Mouse (Mus musculus): ENCODE data around the gene Fam131c. TPM values are rescaled to one million over a fixed set of nuclear protein-coding genes. Genes with fewer than 3 reads are reported as not detected.

Gene Fam131c
- polyA plus RNA-seq, 1 experiment from 2014 or later, result 42.0 TPM

DNA sequence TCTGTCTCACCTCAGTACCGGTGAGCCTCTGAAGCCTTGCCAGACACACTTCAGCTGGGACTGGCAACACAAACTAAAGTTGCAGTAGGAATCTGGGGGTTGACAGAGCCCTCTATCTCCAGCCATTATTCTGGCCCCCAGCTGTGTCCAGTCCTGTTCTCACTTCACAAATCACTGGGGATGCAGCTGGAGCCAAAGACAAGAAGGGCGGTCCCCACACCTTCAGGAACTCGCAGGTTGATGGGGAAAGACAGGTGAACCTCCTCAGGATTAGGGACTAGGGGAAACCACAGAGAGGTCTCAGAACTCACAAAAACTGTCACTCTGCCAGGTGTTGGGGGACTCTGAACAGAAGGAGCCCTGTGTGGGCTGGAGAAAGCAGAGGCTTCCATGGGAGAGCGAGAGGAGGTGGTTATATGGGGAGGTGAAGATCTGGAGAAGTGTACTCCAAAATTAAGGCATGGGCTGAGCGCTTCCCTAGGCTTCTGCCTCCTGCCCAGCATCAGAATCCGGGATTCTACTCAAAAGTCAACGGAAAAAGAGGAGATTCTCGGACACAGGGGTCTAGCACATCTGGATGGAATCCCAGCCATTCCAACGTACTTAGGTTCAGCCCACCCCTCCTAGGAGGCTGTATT is 52.3 kb downstream of the Fam131c start, which contains the start of gene Hspb7:
Gene Hspb7, plus strand, starts transcription at position 588 of the 638 bp plus-strand sequence.
- H3K4me3 ChIP-seq, result no peak within 1 kb of the TSS
- no peak for ATAC-seq (replicated peaks)
- H3K4me1 ChIP-seq, result peaks cover 5% of the 10 kb centered on the region; the same call in 1 of the 2 replicates
- no peak within 1 kb of the TSS for H3K4me2 ChIP-seq
- 70% methylated on average over 9 of the region's 9 CpGs for WGBS
- H3K36me3 ChIP-seq (replicated peaks), result no peaks in the 10 kb centered on the region
- H3K9ac ChIP-seq, result no peak within 1 kb of the TSS
- no peaks in the 10 kb centered on the region for H3K27me3 ChIP-seq (replicated peaks)
- no peak within 1 kb of the TSS for H3K27ac ChIP-seq
- H3K9me3 ChIP-seq, result no peaks in the 10 kb centered on the region

DNA sequence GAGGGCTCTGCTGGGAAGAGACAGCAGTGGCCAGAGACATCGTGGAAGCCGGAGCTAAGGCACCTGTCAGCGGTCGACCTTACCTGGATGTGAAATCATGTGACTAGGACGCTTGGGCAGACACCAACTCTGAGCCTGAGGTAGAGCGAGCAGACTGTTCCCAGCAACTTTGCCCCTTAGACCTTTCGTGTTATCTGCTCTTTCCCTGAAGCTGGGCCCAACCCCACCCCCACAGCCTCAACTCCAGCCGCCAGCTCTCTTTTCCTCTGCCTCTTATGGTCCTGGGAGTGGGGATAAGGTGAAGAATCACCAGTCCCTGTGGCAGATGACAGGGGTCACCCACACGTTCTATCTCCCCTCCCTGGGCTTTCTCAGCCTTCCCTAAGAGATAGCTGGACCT is 52.9 kb downstream of the Fam131c start:
- Histone ChIP-seq H3K27me3 (replicated peaks) (no peaks in the 10 kb centered on the region), H3K27ac (no peak overlapping the region), H3K9me3 (no peaks in the 10 kb centered on the region), H3K9ac (no peak overlapping the region), H3K4me2 (no peak overlapping the region), H3K4me1 (peaks cover 11% of the 10 kb centered on the region), H3K4me3 (no peak overlapping the region), H3K36me3 (replicated peaks) (no peaks in the 10 kb centered on the region)
- 56% methylated on average over 9 of the region's 9 CpGs for WGBS
- no peak for ATAC-seq (replicated peaks)

DNA sequence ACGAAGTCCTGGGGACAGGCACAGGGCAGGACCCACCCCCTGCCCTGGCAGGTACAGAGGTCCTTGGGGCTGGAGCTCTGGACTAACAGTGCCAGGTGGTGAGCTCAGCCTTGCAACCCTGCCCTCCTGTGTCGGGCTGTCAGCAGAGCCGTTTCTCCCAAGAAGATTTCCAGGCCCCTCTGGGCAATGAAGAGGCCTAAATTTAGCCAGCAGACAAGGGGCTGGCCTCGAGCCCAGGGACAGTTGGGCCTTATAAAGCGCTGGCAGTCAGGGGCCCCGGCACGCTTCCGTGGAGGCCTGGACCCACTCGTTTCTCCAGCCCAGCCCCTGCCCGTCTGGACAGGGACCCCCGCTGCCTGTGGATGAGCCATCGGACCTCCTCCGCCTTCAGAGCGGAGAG is 53.4 kb downstream of the Fam131c start:
- Histone ChIP-seq H3K9me3 (no peaks in the 10 kb centered on the region), H3K27me3 (replicated peaks) (no peaks in the 10 kb centered on the region), H3K4me2 (no peak overlapping the region), H3K36me3 (replicated peaks) (no peaks in the 10 kb centered on the region), H3K27ac (no peak overlapping the region), H3K9ac (no peak overlapping the region), H3K4me1 (peaks cover 16% of the 10 kb centered on the region), H3K4me3 (no peak overlapping the region)
- no peak for ATAC-seq (replicated peaks)
- WGBS, result 69% methylated on average over 14 of the region's 14 CpGs

DNA sequence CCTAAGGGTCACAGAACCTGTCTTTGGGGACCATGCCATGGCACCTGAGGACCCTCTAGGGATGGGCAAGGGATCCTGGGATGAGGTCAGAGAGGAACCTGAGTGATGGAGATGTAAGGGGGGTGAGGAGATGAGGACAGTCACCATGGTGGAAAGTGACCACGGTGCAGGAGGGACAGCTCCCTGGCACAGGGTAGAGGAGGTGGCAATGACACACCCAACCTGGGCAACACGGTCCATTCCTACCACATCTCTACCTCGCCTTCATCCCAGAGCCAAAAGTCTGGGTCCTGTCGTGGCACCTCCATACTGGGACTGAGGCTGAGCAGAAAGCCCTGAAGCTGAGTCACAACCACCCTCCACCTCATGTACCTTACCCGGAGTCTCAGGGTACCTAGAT is 54.8 kb downstream of the Fam131c start:
- peaks cover 16% of the 10 kb centered on the region for H3K4me1 ChIP-seq
- no peak overlapping the region for H3K27ac ChIP-seq
- no peak overlapping the region for H3K4me2 ChIP-seq
- ATAC-seq (replicated peaks), result no peak
- no peaks in the 10 kb centered on the region for H3K27me3 ChIP-seq (replicated peaks)
- no peaks in the 10 kb centered on the region for H3K9me3 ChIP-seq
- no peak overlapping the region for H3K4me3 ChIP-seq
- 77% methylated on average over 5 of the region's 5 CpGs for WGBS
- H3K9ac ChIP-seq, result no peak overlapping the region
- no peaks in the 10 kb centered on the region for H3K36me3 ChIP-seq (replicated peaks)

DNA sequence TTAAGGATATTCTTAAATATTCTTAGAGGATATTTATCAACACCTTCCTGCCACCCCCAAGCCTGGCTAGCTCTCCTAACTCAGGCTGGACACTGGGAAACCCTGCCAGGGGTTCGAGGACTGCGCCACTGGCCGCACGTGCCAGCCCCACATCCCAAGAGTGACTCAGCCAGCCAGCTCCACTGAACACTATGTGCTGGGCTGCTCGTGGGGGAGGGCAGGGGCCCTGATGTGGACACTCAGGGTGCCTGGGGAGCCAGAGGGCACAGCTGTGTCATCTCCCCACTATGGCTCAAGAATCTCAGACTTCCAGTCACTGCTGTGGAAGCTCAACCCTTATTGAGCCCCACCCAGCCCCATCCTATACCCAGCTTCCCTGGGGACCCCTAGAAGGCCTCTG is 55.3 kb downstream of the Fam131c start:
- no peak overlapping the region for H3K4me3 ChIP-seq
- no peak overlapping the region for H3K4me2 ChIP-seq
- peaks cover 16% of the 10 kb centered on the region for H3K4me1 ChIP-seq
- no peaks in the 10 kb centered on the region for H3K36me3 ChIP-seq (replicated peaks)
- no peak overlapping the region for H3K9ac ChIP-seq
- no peaks in the 10 kb centered on the region for H3K27me3 ChIP-seq (replicated peaks)
- H3K9me3 ChIP-seq, result no peaks in the 10 kb centered on the region
- no peak overlapping the region for H3K27ac ChIP-seq
- ATAC-seq (replicated peaks), result no peak
- 79% methylated on average over 5 of the region's 5 CpGs for WGBS

DNA sequence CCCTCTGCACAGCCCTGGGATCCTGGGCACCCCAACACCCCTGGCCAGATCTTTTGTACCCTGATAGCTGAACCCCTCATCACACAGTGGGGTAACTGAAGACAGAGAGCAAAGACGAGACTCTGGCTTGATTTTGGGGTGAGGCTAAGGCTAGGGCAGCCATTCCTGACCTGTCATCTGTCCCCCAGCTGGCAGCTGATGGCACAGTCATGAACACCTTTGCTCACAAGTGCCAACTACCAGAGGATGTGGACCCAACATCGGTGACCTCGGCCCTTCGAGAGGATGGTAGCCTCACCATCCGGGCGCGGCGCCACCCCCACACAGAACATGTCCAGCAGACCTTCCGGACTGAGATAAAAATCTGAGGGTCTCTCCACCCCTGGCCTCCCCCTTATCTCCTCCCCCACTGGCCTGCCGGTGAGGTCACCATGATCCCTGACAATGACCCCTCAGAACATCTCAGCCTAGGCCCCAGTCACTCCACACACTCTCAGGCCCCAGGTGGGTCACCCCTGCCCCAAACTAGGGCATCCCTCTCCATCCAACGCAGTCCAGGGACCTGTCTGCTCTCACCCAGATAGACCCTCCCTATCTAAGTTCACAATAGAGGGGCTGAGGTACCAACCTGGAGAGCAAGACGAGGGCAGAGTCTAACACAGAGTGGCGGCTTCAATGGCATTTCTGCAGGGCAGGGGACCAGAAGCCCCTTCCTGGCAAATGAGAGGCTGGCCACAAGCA is 55.8 kb downstream of the Fam131c start:
- WGBS, result 89% methylated on average over 13 of the region's 13 CpGs
- Histone ChIP-seq H3K4me1 (peaks cover 16% of the 10 kb centered on the region), H3K36me3 (replicated peaks) (no peaks in the 10 kb centered on the region)

DNA sequence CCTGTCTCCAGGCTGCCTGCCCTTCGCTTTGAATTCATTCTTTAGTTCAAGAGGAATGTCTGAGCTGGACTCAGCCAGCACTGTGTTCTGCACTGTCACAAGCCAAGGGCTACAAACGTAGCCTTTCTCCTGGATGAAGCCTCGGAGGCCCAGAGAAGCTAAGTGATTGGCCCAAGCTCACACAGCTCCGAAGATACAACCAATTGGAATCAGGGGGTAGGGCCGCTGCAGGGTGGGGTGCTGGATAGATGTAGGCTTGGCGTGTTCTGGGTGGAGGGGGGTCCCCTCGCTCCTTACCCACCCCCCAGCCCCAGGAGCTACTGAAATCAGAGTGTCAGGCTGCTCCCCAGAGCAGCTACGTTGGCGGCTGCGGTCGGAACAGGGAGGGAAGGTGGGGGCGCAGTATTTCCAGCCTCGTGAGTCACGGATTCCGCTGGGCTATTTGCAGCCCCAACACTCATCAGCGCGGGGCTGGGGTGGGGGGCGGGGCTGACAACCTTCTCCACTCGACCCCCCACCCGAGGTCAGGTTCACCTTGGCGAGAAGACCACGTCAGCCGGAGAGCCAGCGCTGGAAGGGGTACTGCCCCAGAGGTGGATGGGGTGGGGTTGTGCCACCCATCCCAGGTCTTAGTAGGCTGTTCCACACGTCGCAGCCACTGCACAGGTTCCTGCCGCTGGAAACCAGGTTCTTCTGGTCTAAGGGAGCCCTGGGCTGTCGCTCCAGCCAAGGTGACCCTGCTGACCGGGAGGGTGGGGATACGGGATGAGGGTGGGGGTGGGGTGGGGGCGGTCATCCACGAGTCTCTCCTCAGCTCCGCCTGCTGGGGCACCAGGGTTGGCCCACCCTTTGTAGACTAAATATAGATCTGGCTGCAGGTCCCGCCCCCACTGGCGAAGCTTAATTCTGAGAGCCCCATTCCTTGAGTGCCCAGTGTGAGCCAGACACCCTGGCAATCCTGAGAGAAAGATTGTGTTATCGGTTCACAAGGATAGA is 57.8 kb downstream of the Fam131c start:
- no peaks in the 10 kb centered on the region for H3K36me3 ChIP-seq (replicated peaks)
- no peaks in the 10 kb centered on the region for H3K9me3 ChIP-seq
- no peak overlapping the region; the same call in 1 of the 2 replicates for H3K27ac ChIP-seq
- H3K27me3 ChIP-seq (replicated peaks), result no peaks in the 10 kb centered on the region
- peak overlapping the region; percentile 39 for H3K4me3 ChIP-seq
- peaks cover 16% of the 10 kb centered on the region for H3K4me1 ChIP-seq
- H3K4me2 ChIP-seq, result peak overlapping the region; percentile 72
- 4% methylated on average over 36 of the region's 36 CpGs for WGBS
- peak overlapping the region; percentile 47 for H3K9ac ChIP-seq
- ATAC-seq (replicated peaks), result peak; percentile 94

More for the DNA sequence above, 55.8 kb downstream of the Fam131c start:
- Histone ChIP-seq H3K9ac (no peak overlapping the region), H3K27ac (no peak overlapping the region), H3K9me3 (no peaks in the 10 kb centered on the region), H3K4me2 (no peak overlapping the region), H3K4me3 (no peak overlapping the region), H3K27me3 (replicated peaks) (no peaks in the 10 kb centered on the region)
- no peak for ATAC-seq (replicated peaks)

DNA sequence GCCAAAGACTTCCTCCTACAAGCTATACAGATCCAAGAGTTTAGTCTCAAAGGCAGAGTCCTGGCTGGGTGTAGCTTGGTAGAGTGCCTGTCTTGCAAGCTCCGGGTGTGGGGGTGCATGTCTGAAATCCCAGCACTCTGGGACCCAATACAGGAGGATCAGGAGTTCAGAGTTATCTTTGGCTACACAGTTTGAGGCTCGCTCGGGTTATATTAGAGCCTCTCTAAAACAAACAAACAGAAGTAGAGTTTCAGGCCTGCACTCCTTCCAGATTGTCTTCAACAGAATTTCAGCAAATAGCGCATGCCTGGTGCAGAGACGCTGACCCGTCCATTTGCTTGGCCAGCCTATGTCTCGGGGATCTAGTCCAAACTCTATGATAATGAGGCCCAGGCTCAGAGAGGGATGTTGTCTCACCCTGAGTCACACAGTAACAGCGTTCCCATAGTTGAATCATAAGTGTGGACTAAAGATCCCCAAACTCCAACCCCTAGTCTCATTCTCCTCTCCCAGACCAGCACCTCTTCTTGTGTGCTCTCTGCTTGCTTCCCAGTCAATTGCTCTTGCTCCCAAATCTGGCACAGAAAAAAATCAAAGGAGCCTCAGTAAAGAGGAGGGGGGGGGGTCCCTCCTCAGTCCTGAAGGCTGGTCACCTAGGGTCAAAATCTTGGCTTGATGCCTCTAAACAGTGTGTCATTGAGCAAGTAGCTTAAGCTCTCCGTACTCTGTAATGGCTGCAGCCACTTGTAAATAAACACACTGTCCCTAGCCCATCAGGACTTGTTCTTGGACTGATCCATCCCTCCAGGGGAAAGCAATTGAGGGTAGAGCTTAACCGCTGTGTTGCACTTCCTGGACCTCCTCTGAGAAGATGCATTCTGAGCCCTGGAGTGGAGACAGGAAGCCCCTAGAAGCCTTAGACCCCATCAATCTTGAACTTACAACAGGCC is 59.1 kb downstream of the Fam131c start:
- peaks cover 16% of the 10 kb centered on the region for H3K4me1 ChIP-seq
- H3K4me2 ChIP-seq, result no peak overlapping the region
- no peaks in the 10 kb centered on the region for H3K27me3 ChIP-seq (replicated peaks)
- H3K27ac ChIP-seq, result no peak overlapping the region
- ATAC-seq (replicated peaks), result no peak
- H3K4me3 ChIP-seq, result no peak overlapping the region
- no peak overlapping the region for H3K9ac ChIP-seq
- no peaks in the 10 kb centered on the region for H3K9me3 ChIP-seq
- 82% methylated on average over 10 of the region's 10 CpGs for WGBS
- no peaks in the 10 kb centered on the region for H3K36me3 ChIP-seq (replicated peaks)

DNA sequence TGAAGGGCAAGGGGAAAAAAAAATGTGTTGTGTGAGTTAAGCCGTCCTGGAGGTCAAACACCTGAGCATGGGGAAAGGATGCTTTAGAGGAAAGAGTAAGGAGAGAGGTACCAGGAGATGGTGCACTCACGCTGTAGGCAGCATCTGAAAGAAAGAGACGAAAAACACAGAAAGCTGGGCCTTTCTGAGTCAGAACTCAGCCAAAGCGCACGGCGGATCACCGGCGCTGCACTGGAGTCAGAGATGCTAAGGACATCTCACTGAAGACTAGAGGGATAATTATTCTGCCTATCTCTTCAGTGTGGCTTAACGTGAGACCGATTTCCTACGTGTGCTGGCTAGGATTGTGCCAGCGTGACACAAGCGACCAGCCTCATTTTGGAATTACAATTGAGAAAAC is 59.9 kb downstream of the Fam131c start:
- no peak overlapping the region for H3K9ac ChIP-seq
- no peak overlapping the region for H3K27ac ChIP-seq
- peaks cover 16% of the 10 kb centered on the region for H3K4me1 ChIP-seq
- no peak for ATAC-seq (replicated peaks)
- no peak overlapping the region for H3K4me2 ChIP-seq
- H3K27me3 ChIP-seq (replicated peaks), result no peaks in the 10 kb centered on the region
- H3K9me3 ChIP-seq, result no peaks in the 10 kb centered on the region
- no peak overlapping the region for H3K4me3 ChIP-seq
- H3K36me3 ChIP-seq (replicated peaks), result no peaks in the 10 kb centered on the region
- 82% methylated on average over 13 of the region's 13 CpGs for WGBS

DNA sequence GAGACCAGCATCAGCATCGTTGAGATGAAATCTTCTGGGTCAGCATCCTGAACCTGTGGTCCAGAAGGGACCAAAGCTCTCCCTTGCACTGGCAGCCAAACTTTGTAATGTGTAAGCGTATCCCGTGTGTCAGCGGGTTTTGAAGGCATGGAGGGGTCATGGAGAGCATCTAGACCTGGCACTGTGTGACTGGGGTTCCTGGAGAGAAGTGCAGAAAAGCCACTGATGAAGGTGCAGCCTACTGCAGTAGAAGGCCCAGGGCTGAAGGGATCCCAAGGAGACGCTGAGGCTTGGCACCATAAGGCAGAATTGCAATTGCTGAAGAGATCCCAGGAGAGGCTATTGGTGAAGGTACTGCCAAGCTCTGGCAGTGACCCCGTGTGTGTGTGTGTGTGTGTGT is 61.4 kb downstream of the Fam131c start:
- WGBS, result 85% methylated on average over 6 of the region's 6 CpGs
- no peak for ATAC-seq (replicated peaks)
- no peak overlapping the region for H3K4me3 ChIP-seq

DNA sequence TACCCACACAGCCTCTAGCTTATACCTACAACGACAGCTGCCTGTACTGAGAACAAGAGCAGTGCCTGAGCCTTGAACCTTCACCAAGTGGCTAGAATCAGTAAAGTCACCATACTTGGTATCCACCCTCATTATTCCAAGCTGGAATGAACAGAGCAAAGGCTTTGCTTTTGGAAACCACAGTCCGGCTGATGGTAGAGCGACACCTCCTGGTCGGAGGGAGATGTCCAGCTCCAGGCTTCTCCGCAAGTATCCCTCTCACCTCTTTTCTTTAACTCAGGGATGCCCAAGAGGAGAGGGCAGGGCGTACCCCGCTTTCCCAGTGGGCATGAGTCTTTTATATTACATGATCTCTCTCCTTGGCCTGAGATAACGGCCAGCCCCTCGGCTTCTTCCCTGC is 61.8 kb downstream of the Fam131c start:
- Histone ChIP-seq H3K4me1 (peaks cover 15% of the 10 kb centered on the region), H3K36me3 (replicated peaks) (no peaks in the 10 kb centered on the region), H3K9ac (no peak overlapping the region), H3K27me3 (replicated peaks) (no peaks in the 10 kb centered on the region), H3K4me2 (no peak overlapping the region), H3K4me3 (no peak overlapping the region), H3K27ac (no peak overlapping the region), H3K9me3 (no peaks in the 10 kb centered on the region)
- 47% methylated on average over 9 of the region's 9 CpGs for WGBS
- no peak for ATAC-seq (replicated peaks)

More for the DNA sequence above, 61.4 kb downstream of the Fam131c start:
- Histone ChIP-seq H3K27ac (no peak overlapping the region), H3K27me3 (replicated peaks) (no peaks in the 10 kb centered on the region), H3K4me1 (peaks cover 16% of the 10 kb centered on the region), H3K9ac (no peak overlapping the region), H3K36me3 (replicated peaks) (no peaks in the 10 kb centered on the region), H3K9me3 (no peaks in the 10 kb centered on the region), H3K4me2 (no peak overlapping the region)
